Mouse (Mus musculus) testis, adult 2 months (tissue): Measurements from ENCODE around the gene Pamr1. TPM values are rescaled to one million over a fixed set of nuclear protein-coding genes. Genes with fewer than 3 reads are reported as not detected.

Experiments
- H3K27ac ChIP-seq: fragments of 200-500 bp; 2 replicates; pipeline ENCODE4 v1.5.1; 2012; ENCODE audit warnings: low read depth, low read length; ENCODE audit not compliant: control insufficient read depth, insufficient read depth
- H3K27me3 ChIP-seq: fragments of 200-500 bp; 2 replicates; pipeline ENCODE4 v1.6.1; 2012; ENCODE audit warnings: mild to moderate bottlenecking, low read length, moderate library complexity; ENCODE audit not compliant: control insufficient read depth, insufficient read depth
- H3K36me3 ChIP-seq: fragments of 200-500 bp; 2 replicates; pipeline ENCODE4 v1.6.1; 2012; ENCODE audit warnings: mild to moderate bottlenecking, low read length; ENCODE audit not compliant: control insufficient read depth, insufficient read depth
- H3K4me1 ChIP-seq: fragments of 200-500 bp; 2 replicates; pipeline ENCODE4 v1.6.1; 2012; ENCODE audit warnings: low read length; ENCODE audit not compliant: control insufficient read depth, insufficient read depth
- H3K4me3 ChIP-seq: fragments of 200-500 bp; 2 replicates; pipeline ENCODE4 v1.5.1; 2012; ENCODE audit warnings: low read depth, mild to moderate bottlenecking, low read length, moderate library complexity, mixed read lengths; ENCODE audit not compliant: control insufficient read depth
- CTCF ChIP-seq: fragments of 200-500 bp; IDR thresholded peaks from 2 replicates; pipeline ENCODE4 v1.5.1; 2012; ENCODE audit warnings: low read depth, mild to moderate bottlenecking, inconsistent platforms, low read length, moderate library complexity; ENCODE audit not compliant: control insufficient read depth, insufficient read depth, insufficient replicate concordance
- POLR2A ChIP-seq: fragments of 200-500 bp; IDR thresholded peaks from 2 replicates; pipeline ENCODE4 v1.6.1; 2012; ENCODE audit warnings: low read depth, mild to moderate bottlenecking, inconsistent platforms, low read length, moderate library complexity; ENCODE audit not compliant: control insufficient read depth
- polyA plus RNA-seq: library from polyadenylated mRNA; depleted of rRNA; stranded (reverse); fragments of >200 nt; gene quantifications from 2 replicates; pipeline ENCODE4 v1.2.3, GENCODE M21; 2012

Gene Pamr1
- polyA plus RNA-seq, 1 experiment, result 2.8 TPM

DNA sequence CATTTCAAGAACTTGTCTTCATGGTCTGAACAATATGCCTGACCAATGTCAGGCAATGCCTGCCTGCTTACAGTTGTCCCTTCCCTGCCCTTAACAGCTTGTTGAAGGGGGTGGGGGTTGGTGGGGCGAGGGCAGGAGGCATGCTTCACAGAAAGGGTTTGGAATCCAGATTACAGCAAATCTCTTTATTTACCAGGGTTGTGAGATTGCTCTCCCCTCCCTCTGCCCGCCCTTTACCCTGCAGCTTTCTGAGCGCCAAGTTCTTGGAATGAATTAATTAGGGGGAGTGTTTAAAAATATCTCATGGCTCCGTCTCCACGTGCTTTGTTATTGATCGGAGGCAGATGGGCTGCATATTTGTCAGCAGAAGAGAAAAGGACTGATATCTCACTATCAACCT lies 113.5 kb downstream of the Pamr1 start:
- Histone ChIP-seq H3K4me1 (peaks cover 4% of the 10 kb centered on the region), H3K27me3 (no peaks in the 10 kb centered on the region), H3K27ac (no peak overlapping the region), H3K4me3 (no peak overlapping the region), H3K36me3 (no peaks in the 10 kb centered on the region)
- TF ChIP-seq CTCF (no peak), POLR2A (no peak)

DNA sequence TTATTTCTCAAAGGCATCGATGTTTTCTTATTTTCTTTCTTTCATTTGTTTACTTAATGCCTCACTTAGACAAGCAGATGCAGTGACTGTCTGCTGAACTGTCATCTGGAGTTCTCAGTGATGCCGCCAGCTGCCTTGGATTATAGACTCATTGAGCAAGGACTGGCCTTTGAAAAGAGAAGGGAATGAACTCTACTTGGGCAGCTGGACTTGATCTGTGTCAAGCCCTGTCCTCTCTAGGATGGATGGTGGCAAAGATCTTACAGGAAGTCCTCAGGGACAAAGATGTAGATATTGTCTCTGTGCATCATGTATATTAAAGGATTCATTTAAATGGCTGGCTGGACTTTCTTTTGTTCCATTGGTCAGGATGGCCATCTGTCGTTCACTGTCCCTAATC lies 114.1 kb downstream of the Pamr1 start:
- H3K27me3 ChIP-seq, result no peaks in the 10 kb centered on the region
- no peak overlapping the region for H3K27ac ChIP-seq
- TF ChIP-seq CTCF, result no peak
- no peak for TF ChIP-seq POLR2A
- no peak overlapping the region for H3K4me3 ChIP-seq
- no peaks in the 10 kb centered on the region for H3K36me3 ChIP-seq
- peaks cover 4% of the 10 kb centered on the region for H3K4me1 ChIP-seq

GRCm38 (mm10) chr2:102667981-102668380 lies 118.2 kb downstream of the Pamr1 start:
- Histone ChIP-seq H3K27ac (no peak overlapping the region), H3K4me1 (no peaks in the 10 kb centered on the region), H3K36me3 (no peaks in the 10 kb centered on the region), H3K4me3 (no peak overlapping the region), H3K27me3 (no peaks in the 10 kb centered on the region)
- no peak for TF ChIP-seq POLR2A
- TF ChIP-seq CTCF, result no peak

GRCm38 (mm10) chr2:102669580-102669979 lies 119.8 kb downstream of the Pamr1 start:
- H3K36me3 ChIP-seq, result no peaks in the 10 kb centered on the region
- H3K4me3 ChIP-seq, result no peak overlapping the region
- no peaks in the 10 kb centered on the region for H3K27me3 ChIP-seq
- no peaks in the 10 kb centered on the region for H3K4me1 ChIP-seq
- no peak overlapping the region for H3K27ac ChIP-seq
- no peak for TF ChIP-seq CTCF
- no peak for TF ChIP-seq POLR2A

DNA sequence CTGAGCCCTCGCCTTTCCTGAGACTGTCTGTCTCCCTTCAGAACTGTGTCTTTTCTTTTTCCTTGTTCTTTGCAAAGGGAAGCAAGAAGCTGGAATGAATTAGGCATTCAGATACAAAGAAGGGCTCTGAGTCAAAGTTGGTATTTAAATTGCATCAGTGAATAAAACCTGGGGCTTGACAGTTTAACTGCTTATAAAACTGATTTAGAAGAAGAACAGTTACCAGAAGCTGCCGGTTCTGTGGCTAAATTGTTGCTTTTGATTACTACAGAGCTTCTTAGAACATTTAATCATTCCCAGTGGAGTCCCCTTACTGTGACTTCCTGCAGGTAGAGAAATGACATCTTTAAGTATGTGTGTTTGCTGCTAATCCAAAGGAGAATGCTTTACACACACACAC lies 124.8 kb downstream of the Pamr1 start:
- no peak for TF ChIP-seq POLR2A
- H3K27me3 ChIP-seq, result no peaks in the 10 kb centered on the region

GRCm38 (mm10) chr2:102675275-102675674 lies 125.5 kb downstream of the Pamr1 start:
- H3K36me3 ChIP-seq, result no peaks in the 10 kb centered on the region
- TF ChIP-seq CTCF, result peak; percentile 62; the same call in 1 of the 2 replicates
- no peak for TF ChIP-seq POLR2A
- H3K4me1 ChIP-seq, result no peaks in the 10 kb centered on the region

More for the DNA sequence above, 124.8 kb downstream of the Pamr1 start:
- H3K4me1 ChIP-seq, result no peaks in the 10 kb centered on the region
- H3K27ac ChIP-seq, result no peak overlapping the region
- no peaks in the 10 kb centered on the region for H3K36me3 ChIP-seq
- H3K4me3 ChIP-seq, result no peak overlapping the region

GRCm38 (mm10) chr2:102676716-102677312 lies 127.0 kb downstream of the Pamr1 start:
- Histone ChIP-seq H3K4me3 (no peak overlapping the region), H3K36me3 (no peaks in the 10 kb centered on the region), H3K27ac (no peak overlapping the region), H3K4me1 (no peaks in the 10 kb centered on the region), H3K27me3 (no peaks in the 10 kb centered on the region)
- no peak for TF ChIP-seq POLR2A
- no peak for TF ChIP-seq CTCF

More at GRCm38 (mm10) chr2:102675275-102675674, 125.5 kb downstream of the Pamr1 start:
- Histone ChIP-seq H3K27me3 (no peaks in the 10 kb centered on the region), H3K4me3 (no peak overlapping the region), H3K27ac (no peak overlapping the region)

DNA sequence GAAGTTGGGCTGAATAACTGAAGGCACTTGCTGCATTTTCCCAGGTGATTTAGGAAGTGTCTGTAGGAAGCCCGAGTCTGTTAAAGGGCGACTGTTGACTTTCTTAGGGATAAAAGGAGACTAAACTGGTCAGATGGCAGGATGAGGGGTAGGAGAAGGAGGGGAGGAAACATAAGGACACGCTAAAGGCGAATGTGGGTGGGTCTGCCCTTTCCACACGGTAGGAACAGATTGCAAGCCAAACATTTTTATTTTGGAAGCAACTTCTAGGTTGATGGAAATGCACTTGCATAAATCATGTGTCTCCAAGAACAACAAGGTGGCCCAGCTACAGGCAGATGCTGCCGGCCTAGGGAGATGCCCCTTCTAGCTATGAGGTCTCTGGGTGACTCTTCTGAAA lies 127.6 kb downstream of the Pamr1 start:
- TF ChIP-seq POLR2A, result no peak
- H3K4me1 ChIP-seq, result no peaks in the 10 kb centered on the region
- no peak overlapping the region for H3K4me3 ChIP-seq
- H3K36me3 ChIP-seq, result no peaks in the 10 kb centered on the region
- H3K27ac ChIP-seq, result no peak overlapping the region
- H3K27me3 ChIP-seq, result no peaks in the 10 kb centered on the region
